Mouse (Mus musculus) bone marrow macrophage, adult 2 months (primary cell): ENCODE measurements at regions not wholly inside any gene's neighbourhood (a gene's known extent, or its start where the extent isn't known, plus 50 kb on each side); places are given as distances from the start of the nearest gene placed in this dataset.
A peak's percentile ranks its signal among the peaks of the same experiment; 100 is the strongest.

Experiments
- H3K27ac ChIP-seq: 2 replicates; pipeline ENCODE4 v1.5.1; 2012; ENCODE audit warnings: low read depth, low read length; ENCODE audit not compliant: insufficient read depth
- H3K4me1 ChIP-seq: 2 replicates; pipeline ENCODE4 v1.6.1; 2012; ENCODE audit warnings: low read length; ENCODE audit not compliant: control insufficient read depth, insufficient read depth
- H3K4me3 ChIP-seq: 2 replicates; pipeline ENCODE4 v1.5.1; 2012; ENCODE audit warnings: mild to moderate bottlenecking, low read length, moderate library complexity; ENCODE audit not compliant: insufficient read depth
- CTCF ChIP-seq: IDR thresholded peaks from 2 replicates; pipeline ENCODE4 v1.5.1; 2012; ENCODE audit warnings: low read depth, mild to moderate bottlenecking, low read length, moderate library complexity
- POLR2A ChIP-seq: IDR thresholded peaks from 2 replicates; pipeline ENCODE4 v1.6.1; 2012; ENCODE audit warnings: mild to moderate bottlenecking, low read depth, low read length, borderline replicate concordance

- TF ChIP-seq CTCF (no peak), POLR2A (no peak)
Observed at GRCm38 (mm10) chr13:113433456-113433855, 140.5 kb downstream of the BC067074 start.

GRCm38 (mm10) chr13:113429615-113430014 is 136.7 kb downstream of the BC067074 start:
- peaks cover 14% of the 10 kb centered on the region for H3K4me1 ChIP-seq
- no peak overlapping the region for H3K27ac ChIP-seq
- no peak for TF ChIP-seq POLR2A
- 0 out of 2 replicates have a peak, but pooled peaks have one; percentile 33 for TF ChIP-seq CTCF
- no peak overlapping the region for H3K4me3 ChIP-seq

More at GRCm38 (mm10) chr13:113433456-113433855, 140.5 kb downstream of the BC067074 start:
- H3K4me1 ChIP-seq = peaks cover 33% of the 10 kb centered on the region
- peak overlapping the region; percentile 11 for H3K27ac ChIP-seq
- H3K4me3 ChIP-seq = no peak overlapping the region
